Mouse (Mus musculus): ENCODE measurements at regions not wholly inside any gene's neighbourhood (a gene's known extent, or its start where the extent isn't known, plus 50 kb on each side); places are given as distances from the start of the nearest gene placed in this dataset.

DNA sequence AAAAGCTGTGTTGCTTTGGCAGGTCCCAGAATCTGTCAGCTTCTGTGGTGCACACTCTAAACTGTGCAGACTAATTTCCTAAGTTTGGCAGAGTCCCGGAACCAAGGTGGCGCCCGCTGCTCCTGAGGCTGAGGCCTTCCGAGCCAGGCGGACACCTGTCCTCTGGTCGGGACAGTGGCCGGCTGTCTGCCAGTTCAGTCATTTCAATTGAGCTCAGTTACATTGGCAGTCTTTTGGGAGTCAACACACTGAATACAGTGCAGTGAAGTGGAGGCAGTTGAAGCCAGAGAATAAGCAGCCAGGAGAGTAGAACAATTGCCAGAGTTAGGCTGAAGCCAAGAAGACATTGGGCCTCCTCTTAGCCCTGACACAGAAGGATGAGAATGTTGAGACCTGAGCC, 164.2 kb downstream of the Cdh19 start:
- no peak for DNase-seq

DNA sequence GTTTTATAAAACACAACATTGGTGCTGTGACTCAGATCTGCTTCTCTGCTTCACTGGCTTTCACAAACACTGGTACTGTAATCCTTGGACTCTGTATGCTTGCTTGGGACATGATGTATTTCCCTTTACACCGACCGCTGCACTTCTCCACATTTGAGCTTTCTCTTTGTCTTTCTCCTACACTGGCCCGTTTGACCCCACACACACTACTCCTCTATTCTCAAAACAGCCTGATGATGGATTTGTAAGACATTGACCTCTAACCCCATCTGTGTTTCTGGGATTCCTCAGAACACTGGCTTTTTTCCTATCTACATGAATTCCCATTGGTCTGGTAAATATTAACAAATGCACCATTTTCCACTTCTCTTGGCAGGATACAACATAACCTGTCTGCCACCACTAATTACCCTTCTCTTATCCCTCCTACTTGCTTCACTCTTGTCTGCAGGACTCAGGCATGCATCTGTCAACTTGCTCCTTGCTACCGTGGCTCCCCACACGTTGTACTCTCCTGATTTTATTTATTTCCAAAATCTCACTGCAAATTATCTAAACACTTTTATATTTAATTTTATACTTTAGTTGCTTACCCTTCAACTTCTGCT, 178.1 kb downstream of the Cdh19 start:
- peak; percentile 14 to 32 for DNase-seq

DNA sequence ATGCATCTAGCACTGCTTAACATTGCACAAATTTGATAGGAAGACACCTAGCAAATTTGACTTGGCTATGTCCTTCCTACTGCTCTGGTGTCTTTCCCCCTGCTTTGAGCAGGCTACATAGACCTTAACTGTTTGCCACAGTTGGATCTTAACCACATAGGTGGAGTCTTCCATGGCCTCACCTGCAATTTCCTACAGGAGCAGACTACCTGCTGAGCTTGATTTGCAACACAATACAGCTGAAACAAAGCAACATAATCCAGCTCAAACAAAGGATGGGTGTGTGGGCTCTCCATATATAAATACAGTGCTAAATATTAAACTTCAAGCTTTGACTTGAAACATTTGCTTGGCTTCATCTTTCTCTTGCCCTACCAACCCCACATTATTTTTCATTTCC, 186.8 kb downstream of the Cdh19 start:
- DNase-seq, result no peak

DNA sequence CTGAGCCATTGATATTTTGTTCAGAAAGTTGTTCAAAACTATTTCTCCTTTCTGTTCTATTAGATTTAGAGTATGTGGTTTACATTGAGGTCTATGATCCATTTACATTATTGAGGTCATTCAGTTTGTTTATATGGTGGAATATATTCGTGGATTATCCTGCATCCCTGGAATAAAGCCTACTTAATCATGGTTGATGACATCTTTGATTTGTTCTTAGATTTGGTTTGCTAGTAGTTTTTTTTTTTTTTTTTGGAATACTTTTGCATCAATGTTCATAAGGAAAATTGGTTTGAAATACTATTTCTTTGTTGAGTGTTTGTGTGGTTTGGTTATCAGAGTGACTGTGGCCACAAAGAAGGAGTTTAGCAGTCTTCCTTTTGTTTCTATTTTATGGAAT, 202.0 kb downstream of the Cdh19 start:
- no peak for DNase-seq

DNA sequence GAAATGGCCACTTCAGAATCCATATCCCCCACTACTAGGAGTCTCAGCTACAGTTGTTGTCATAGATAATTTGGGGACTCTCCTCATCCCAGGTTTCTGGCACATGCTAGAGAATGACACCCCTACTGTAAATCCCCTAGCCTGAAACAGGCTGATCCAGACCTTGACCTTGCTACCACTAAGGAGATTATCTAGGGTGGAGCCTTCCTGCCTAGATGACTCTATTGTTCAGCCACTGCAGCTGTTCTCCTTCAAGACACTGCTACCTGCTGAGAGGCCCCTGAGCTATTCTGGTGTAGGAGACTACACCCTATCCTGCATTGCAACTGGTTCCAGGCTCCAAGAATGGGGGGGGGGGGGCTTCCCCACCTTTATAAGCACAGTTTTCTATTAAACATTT, 202.5 kb downstream of the Cdh19 start:
- DNase-seq, result no peak

DNA sequence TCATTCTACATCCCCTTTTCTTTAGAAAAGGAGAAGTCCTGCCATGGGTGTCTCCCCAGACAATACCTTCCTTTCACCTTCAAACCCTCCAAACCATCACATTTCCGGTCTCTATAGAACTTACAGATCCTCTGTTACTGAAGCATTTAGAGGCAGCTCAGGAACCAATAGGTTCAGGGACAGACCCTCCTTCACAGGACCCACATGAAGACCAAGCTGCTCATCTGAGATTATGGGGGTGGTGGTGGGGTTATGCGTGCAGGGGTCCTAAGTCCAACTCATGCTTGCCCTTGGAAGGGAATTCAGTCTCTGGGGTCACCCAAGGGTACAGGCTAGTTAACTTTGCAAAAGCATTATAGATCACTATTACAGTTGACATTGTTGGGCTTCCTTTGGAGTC, 203.3 kb downstream of the Cdh19 start:
- no peak for DNase-seq

DNA sequence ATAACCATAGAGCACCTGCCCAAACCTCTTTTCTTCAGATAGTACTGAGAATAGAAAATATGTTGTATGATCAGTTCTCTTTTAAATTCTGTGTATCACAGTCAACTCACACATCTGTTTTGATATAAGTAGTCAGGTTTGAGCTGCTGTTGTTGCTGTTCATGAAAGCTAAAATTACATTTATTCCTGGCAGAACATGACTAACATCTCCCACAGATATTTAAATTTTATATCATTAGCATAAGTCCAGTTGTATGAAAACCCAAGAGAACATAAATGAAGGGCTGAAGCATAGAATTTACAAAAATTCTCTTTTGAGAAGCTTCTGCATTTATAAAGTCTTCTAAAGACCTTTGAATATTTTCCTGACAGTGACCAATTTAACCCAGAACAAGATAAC, 252.5 kb downstream of the Cdh19 start:
- DNase-seq, result no peak

Data from kidney, postnatal 36 days (tissue).